Mouse (Mus musculus) kidney, postnatal 0 days (tissue): ENCODE data around the gene Gab2. TPM values are rescaled to one million over a fixed set of nuclear protein-coding genes. Genes with fewer than 3 reads are reported as not detected.
A peak's percentile ranks its signal among the peaks of the same experiment; 100 is the strongest.

ENCODE experiments used
- ATAC-seq: fragments of 200-750 bp; cut with Nextera tagmentation; replicated peaks from 2 replicates; pipeline ENCODE4 v1.8.0; 2017; ENCODE audit warnings: low read depth, moderate number of reproducible peaks, moderate TSS enrichment, moderate library complexity; ENCODE audit not compliant: low FRiP score
- DNase-seq: peaks from one replicate; pipeline ENCODE4 v3.0.0-alpha.2; 2016; ENCODE audit warnings: low spot score
- H3K27ac ChIP-seq: fragments of 300-500 bp; sonication (generic); 2 replicates; pipeline ENCODE4 v1.5.1; 2014; ENCODE audit warnings: mild to moderate bottlenecking
- H3K27me3 ChIP-seq: fragments of 300-500 bp; sonication (generic); 2 replicates; pipeline ENCODE4 v1.6.1; 2014; ENCODE audit warnings: low read length, mixed read lengths; ENCODE audit not compliant: insufficient read depth
- H3K36me3 ChIP-seq: fragments of 300-500 bp; sonication (generic); 2 replicates; pipeline ENCODE4 v1.6.1; 2014; ENCODE audit warnings: low read length, mixed read lengths; ENCODE audit not compliant: insufficient read depth
- H3K4me1 ChIP-seq: fragments of 300-500 bp; sonication (generic); replicated peaks from 2 replicates; pipeline ENCODE4 v1.6.1; 2014; ENCODE audit warnings: antibody characterized with exemption, low read length, mixed read lengths; ENCODE audit not compliant: insufficient read depth
- H3K4me2 ChIP-seq: fragments of 300-500 bp; sonication (generic); 2 replicates; pipeline ENCODE4 v1.6.1; 2014; ENCODE audit warnings: mild to moderate bottlenecking, low read length, moderate library complexity, mixed read lengths
- H3K4me3 ChIP-seq: fragments of 300-500 bp; sonication (generic); replicated peaks from 2 replicates; pipeline ENCODE4 v1.5.1; 2014; ENCODE audit warnings: low read depth, low read length
- H3K9ac ChIP-seq: fragments of 300-500 bp; sonication (generic); 2 replicates; pipeline ENCODE4 v1.6.1; 2014; ENCODE audit warnings: low read depth, low read length
- H3K9me3 ChIP-seq: fragments of 300-500 bp; sonication (generic); replicated peaks from 2 replicates; pipeline ENCODE4 v1.6.1; 2016; ENCODE audit warnings: low read length, inconsistent platforms, mixed read lengths
- CTCF ChIP-seq: IDR thresholded peaks from 2 replicates; pipeline ENCODE4 v1.5.1; 2016; ENCODE audit warnings: antibody characterized with exemption, low read depth, mild to moderate bottlenecking, moderate library complexity
- WGBS: fragments of 180-500 bp; shearing (Covaris S2); extraction: QIAGEN DNeasy Blood & Tissue Kit; methylation state at CpG from one replicate; pipeline ENCODE4 v1.1.7; 2014; 5-methylcytosine and 5-hydroxymethylcytosine counted together
- polyA plus RNA-seq: library from polyadenylated mRNA; unstranded; fragments of >200 nt; fragmentation: Nextera tagmentation; extraction: Ambion mirVana; gene quantifications from 2 replicates; pipeline ENCODE4 v1.2.1, GENCODE M21; 2015

The Gab2 gene
- polyA plus RNA-seq, 1 experiment from 2014 or later = 10.6 TPM

- no peaks in the 10 kb centered on the region for H3K9me3 ChIP-seq
- TF ChIP-seq CTCF = no peak
- WGBS = 32% methylated on average over 4 of the region's 4 CpGs
- H3K4me2 ChIP-seq = no peak overlapping the region
- H3K9ac ChIP-seq = no peak overlapping the region
- peak; percentile 32 for DNase-seq
- H3K36me3 ChIP-seq = no peaks in the 10 kb centered on the region
- no peak overlapping the region for H3K4me3 ChIP-seq
- no peak for ATAC-seq
- no peak overlapping the region for H3K27ac ChIP-seq
- H3K27me3 ChIP-seq = no peaks in the 10 kb centered on the region
- H3K4me1 ChIP-seq = no peaks in the 10 kb centered on the region
These were observed 102.0 kb downstream of the Gab2 start for GRCm38 (mm10) chr7:97183426-97183825.

GRCm38 (mm10) chr7:97184005-97184404 is 102.6 kb downstream of the Gab2 start:
- Histone ChIP-seq H3K4me1 (no peaks in the 10 kb centered on the region), H3K27me3 (no peaks in the 10 kb centered on the region), H3K9ac (no peak overlapping the region), H3K4me3 (no peak overlapping the region), H3K36me3 (no peaks in the 10 kb centered on the region), H3K9me3 (no peaks in the 10 kb centered on the region), H3K4me2 (no peak overlapping the region), H3K27ac (no peak overlapping the region)
- TF ChIP-seq CTCF = no peak
- ATAC-seq (no peak), DNase-seq (no peak)
- WGBS = 71% methylated on average over 1 of the region's 1 CpGs

GRCm38 (mm10) chr7:97187387-97188081 is 106.1 kb downstream of the Gab2 start:
- no peak for DNase-seq
- no peaks in the 10 kb centered on the region for H3K4me1 ChIP-seq
- H3K4me3 ChIP-seq = no peak overlapping the region
- H3K4me2 ChIP-seq = no peak overlapping the region
- H3K27me3 ChIP-seq = no peaks in the 10 kb centered on the region
- H3K9ac ChIP-seq = no peak overlapping the region
- TF ChIP-seq CTCF = no peak
- ATAC-seq = no peak
- H3K9me3 ChIP-seq = no peaks in the 10 kb centered on the region
- no peak overlapping the region for H3K27ac ChIP-seq
- H3K36me3 ChIP-seq = no peaks in the 10 kb centered on the region
- 90% methylated on average over 2 of the region's 2 CpGs for WGBS

- TF ChIP-seq CTCF = no peak
- Histone ChIP-seq H3K9ac (no peak overlapping the region), H3K27ac (no peak overlapping the region), H3K4me2 (no peak overlapping the region), H3K27me3 (no peaks in the 10 kb centered on the region), H3K36me3 (no peaks in the 10 kb centered on the region), H3K4me3 (no peak overlapping the region), H3K4me1 (no peaks in the 10 kb centered on the region), H3K9me3 (no peaks in the 10 kb centered on the region)
- ATAC-seq (no peak), DNase-seq (no peak)
- WGBS = 45% methylated on average over 1 of the region's 1 CpGs
These were observed 107.7 kb downstream of the Gab2 start for GRCm38 (mm10) chr7:97189116-97189515.

GRCm38 (mm10) chr7:97203907-97204306 is 122.5 kb downstream of the Gab2 start:
- 82% methylated on average over 2 of the region's 2 CpGs for WGBS

GRCm38 (mm10) chr7:97208811-97209549 is 127.6 kb downstream of the Gab2 start:
- no peaks in the 10 kb centered on the region for H3K36me3 ChIP-seq
- H3K9ac ChIP-seq = no peak overlapping the region
- no peak for TF ChIP-seq CTCF
- DNase-seq (peak; percentile 19), ATAC-seq (no peak)
- H3K27ac ChIP-seq = 0 out of 2 replicates have a peak overlapping the region, but pooled peaks have one; percentile 8
- H3K9me3 ChIP-seq = no peaks in the 10 kb centered on the region
- 14% methylated on average over 1 of the region's 1 CpGs for WGBS
- no peaks in the 10 kb centered on the region for H3K27me3 ChIP-seq
- no peak overlapping the region for H3K4me3 ChIP-seq
- H3K4me1 ChIP-seq = peaks cover 11% of the 10 kb centered on the region; the same call in 1 of the 2 replicates
- H3K4me2 ChIP-seq = no peak overlapping the region

More at GRCm38 (mm10) chr7:97203907-97204306, 122.5 kb downstream of the Gab2 start:
- H3K4me2 ChIP-seq = no peak overlapping the region
- ATAC-seq = no peak
- peaks cover 8% of the 10 kb centered on the region; the same call in 1 of the 2 replicates for H3K4me1 ChIP-seq
- no peak overlapping the region for H3K9ac ChIP-seq
- no peaks in the 10 kb centered on the region for H3K27me3 ChIP-seq
- no peak overlapping the region for H3K4me3 ChIP-seq
- no peaks in the 10 kb centered on the region for H3K9me3 ChIP-seq
- no peak for DNase-seq
- TF ChIP-seq CTCF = no peak
- H3K36me3 ChIP-seq = no peaks in the 10 kb centered on the region
- H3K27ac ChIP-seq = no peak overlapping the region
